17 mouse cellular contexts compared by ENCODE assay signal in the genomic region with DNA sequence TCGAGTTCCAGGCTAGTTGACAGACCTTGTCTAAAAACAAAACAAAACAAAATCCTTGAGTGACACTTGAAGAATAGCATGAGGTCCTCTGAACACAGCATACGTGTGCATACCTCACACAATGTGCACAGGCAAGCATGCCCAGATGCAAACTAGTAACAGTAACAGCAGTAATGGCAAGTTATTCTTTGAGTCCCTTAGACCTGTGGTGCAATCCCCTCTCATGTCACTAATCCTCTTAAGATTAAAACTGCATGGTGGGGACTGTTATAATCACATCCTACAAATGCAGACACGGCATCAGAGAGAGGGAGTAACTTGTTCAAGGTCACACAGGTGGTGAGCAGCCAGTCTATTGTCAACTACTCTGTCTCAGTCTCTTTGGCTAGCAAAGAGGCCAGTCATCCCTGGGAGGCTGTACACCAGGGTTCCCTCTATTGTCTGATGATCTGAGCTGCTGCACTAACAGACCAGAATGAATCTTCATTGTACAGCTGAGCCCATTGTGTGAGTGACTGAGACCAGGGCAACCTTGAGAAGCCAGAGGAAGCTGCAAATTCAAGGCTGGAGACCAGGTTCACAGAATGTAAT.
"Had no signal": no experiment of that assay in that cellular context is flagged by ENCODE, and none has a peak within 500 bp of the region (broad histone marks: within the 10 kb centered on the region; RNA-seq: fewer than 3 reads in every experiment).

No protein-coding gene starts in this region.

- ATAC-seq: inflammation-experienced regulatory T-cells, adult 6 months; liver, postnatal 0 days had no signal

- H3K9me3 ChIP-seq: limb, embryonic 12.5 days; liver, embryonic 13.5 days; lung, embryonic 15.5 days; neural tube, embryonic 13.5 days had no signal

- DNase-seq: kidney, adult 11 months; kidney, adult 9 months; kidney, postnatal 36 days; layer of hippocampus, adult 9-11 months; layer of hippocampus, postnatal 36 days; liver; liver, embryonic 13.5 days; liver, postnatal 0 days; right cerebral cortex, postnatal 4 days; spleen, adult 18-20 months; thymus, adult 18-20 months; thymus, postnatal 14 days had no signal

- H3K4me2 ChIP-seq: limb, embryonic 12.5 days; liver, embryonic 13.5 days; lung, embryonic 15.5 days; neural tube, embryonic 13.5 days had no signal

- H3K36me3 ChIP-seq: limb, embryonic 12.5 days; liver, embryonic 13.5 days; lung, embryonic 15.5 days; neural tube, embryonic 13.5 days had no signal

- H3K4me3 ChIP-seq: limb, embryonic 12.5 days; liver, embryonic 13.5 days; lung, embryonic 15.5 days; neural tube, embryonic 13.5 days had no signal

- H3K27ac ChIP-seq: kidney, postnatal 0 days; limb, embryonic 12.5 days; liver, embryonic 13.5 days; lung, embryonic 15.5 days; neural tube, embryonic 13.5 days had no signal

- H3K9ac ChIP-seq: limb, embryonic 12.5 days; liver, embryonic 13.5 days; liver, postnatal 0 days; lung, embryonic 15.5 days; neural tube, embryonic 13.5 days had no signal

- H3K4me1 ChIP-seq: limb, embryonic 12.5 days; liver, embryonic 13.5 days; lung, embryonic 15.5 days; neural tube, embryonic 13.5 days had no signal

- H3K27me3 ChIP-seq: limb, embryonic 12.5 days; liver, embryonic 13.5 days; lung, embryonic 15.5 days; neural tube, embryonic 13.5 days had no signal
